Mouse (Mus musculus): ENCODE measurements around the gene Schip1.

DNA sequence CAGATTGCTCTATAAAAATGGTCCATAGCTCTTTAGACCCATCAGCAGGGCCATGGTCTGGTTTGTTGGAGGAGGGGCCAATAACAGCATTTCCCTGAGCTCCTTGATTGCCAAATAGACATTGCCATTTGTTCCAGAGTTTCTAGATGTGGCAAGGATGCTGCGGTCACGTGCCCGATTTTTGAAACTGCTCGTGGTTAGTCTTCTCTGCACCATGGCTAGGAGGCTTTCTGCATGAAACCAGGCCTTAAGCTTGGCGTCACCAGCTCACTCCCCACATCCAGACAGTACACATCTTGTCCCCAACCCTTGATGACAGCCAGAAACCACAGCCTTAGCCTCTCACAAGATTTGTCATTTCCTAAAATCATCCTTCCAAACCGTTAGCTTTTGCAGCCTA is 559.9 kb downstream of the Schip1 start:
- TF ChIP-seq CTCF (IDR thresholded peaks at IDR 0.05; ENCODE audit: low read depth) (no peak), EP300 (IDR thresholded peaks at IDR 0.05; ENCODE audit: low read depth) (no peak)
